Mouse (Mus musculus) olfactory bulb, adult 2 months (tissue): ENCODE measurements around the gene Tex14. TPM values are rescaled to one million over a fixed set of nuclear protein-coding genes. Genes with fewer than 3 reads are reported as not detected.

Experiments
- H3K27ac ChIP-seq: fragments of 200-500 bp; 2 replicates; pipeline ENCODE4 v1.5.1; 2012; ENCODE audit warnings: low read depth, low read length; ENCODE audit not compliant: insufficient read depth
- H3K4me1 ChIP-seq: fragments of 200-500 bp; 2 replicates; pipeline ENCODE4 v1.6.1; 2012; ENCODE audit warnings: low read length; ENCODE audit not compliant: control insufficient read depth, insufficient read depth
- H3K4me3 ChIP-seq: fragments of 200-500 bp; 2 replicates; pipeline ENCODE4 v1.5.1; 2012; ENCODE audit warnings: mild to moderate bottlenecking, low read depth, low read length, moderate library complexity; ENCODE audit not compliant: insufficient read depth
- CTCF ChIP-seq: fragments of 200-500 bp; IDR thresholded peaks from 2 replicates; pipeline ENCODE4 v1.5.1; 2012; ENCODE audit warnings: low read depth, mild to moderate bottlenecking, low read length, moderate library complexity; ENCODE audit not compliant: insufficient read depth
- POLR2A ChIP-seq: fragments of 200-500 bp; IDR thresholded peaks from 2 replicates; pipeline ENCODE4 v1.6.1; 2012; ENCODE audit warnings: mild to moderate bottlenecking, low read depth, low read length, moderate library complexity; ENCODE audit not compliant: insufficient read depth
- WGBS: fragments of 180-500 bp; shearing (Covaris S2); methylation state at CpG from one replicate; pipeline ENCODE4 v1.1.7; 2018; 5-methylcytosine and 5-hydroxymethylcytosine counted together
- polyA plus RNA-seq: library from polyadenylated mRNA; stranded (reverse); fragments of >200 nt; gene quantifications from 2 replicates; pipeline ENCODE4 v1.2.4, GENCODE M21; 2012; ENCODE audit warnings: low replicate concordance; ENCODE audit not compliant: missing spikeins, insufficient read depth, insufficient read length

Gene Tex14
- polyA plus RNA-seq, 1 experiment, result not detected

GRCm38 (mm10) chr11:87483796-87484326 lies 79.0 kb downstream of the Tex14 start:
- no peaks in the 10 kb centered on the region for H3K4me1 ChIP-seq
- 83% methylated on average over 3 of the region's 3 CpGs for WGBS
- H3K27ac ChIP-seq, result no peak overlapping the region
- H3K4me3 ChIP-seq, result no peak overlapping the region
- TF ChIP-seq POLR2A (no peak), CTCF (no peak)

- 94% methylated on average over 3 of the region's 3 CpGs for WGBS
- TF ChIP-seq CTCF, result no peak
- no peak for TF ChIP-seq POLR2A
Measured at GRCm38 (mm10) chr11:87488948-87489347, 84.1 kb downstream of the Tex14 start.

GRCm38 (mm10) chr11:87504690-87505214 lies 99.9 kb downstream of the Tex14 start:
- TF ChIP-seq POLR2A (no peak), CTCF (no peak)
- peaks cover 6% of the 10 kb centered on the region; the same call in 1 of the 2 replicates for H3K4me1 ChIP-seq
- WGBS, result 52% methylated on average over 5 of the region's 5 CpGs

More at GRCm38 (mm10) chr11:87488948-87489347, 84.1 kb downstream of the Tex14 start:
- Histone ChIP-seq H3K27ac (no peak overlapping the region), H3K4me3 (no peak overlapping the region), H3K4me1 (no peaks in the 10 kb centered on the region)

GRCm38 (mm10) chr11:87506502-87506901 lies 101.6 kb downstream of the Tex14 start:
- no peak overlapping the region for H3K4me3 ChIP-seq
- 68% methylated on average over 3 of the region's 3 CpGs for WGBS

More at GRCm38 (mm10) chr11:87504690-87505214, 99.9 kb downstream of the Tex14 start:
- Histone ChIP-seq H3K4me3 (no peak overlapping the region), H3K27ac (no peak overlapping the region)

GRCm38 (mm10) chr11:87507043-87507442 lies 102.2 kb downstream of the Tex14 start:
- no peak overlapping the region for H3K4me3 ChIP-seq
- no peak for TF ChIP-seq POLR2A
- no peak for TF ChIP-seq CTCF
- peaks cover 6% of the 10 kb centered on the region; the same call in 1 of the 2 replicates for H3K4me1 ChIP-seq
- no peak overlapping the region for H3K27ac ChIP-seq

More at GRCm38 (mm10) chr11:87506502-87506901, 101.6 kb downstream of the Tex14 start:
- TF ChIP-seq POLR2A, result no peak
- Histone ChIP-seq H3K27ac (no peak overlapping the region), H3K4me1 (peaks cover 6% of the 10 kb centered on the region; the same call in 1 of the 2 replicates)

- no peak overlapping the region for H3K27ac ChIP-seq
- WGBS, result 12% methylated on average over 2 of the region's 2 CpGs
- no peak overlapping the region for H3K4me3 ChIP-seq
- H3K4me1 ChIP-seq, result no peaks in the 10 kb centered on the region
- TF ChIP-seq CTCF (no peak), POLR2A (no peak)
Measured at GRCm38 (mm10) chr11:87519260-87519659, 114.4 kb downstream of the Tex14 start.

- WGBS, result 73% methylated on average over 5 of the region's 5 CpGs
- H3K4me1 ChIP-seq, result no peaks in the 10 kb centered on the region
- TF ChIP-seq CTCF (no peak), POLR2A (no peak)
- no peak overlapping the region for H3K4me3 ChIP-seq
- no peak overlapping the region for H3K27ac ChIP-seq
Measured at GRCm38 (mm10) chr11:87523466-87523865, 118.6 kb downstream of the Tex14 start.

- H3K4me3 ChIP-seq, result no peak overlapping the region
- H3K4me1 ChIP-seq, result no peaks in the 10 kb centered on the region
- TF ChIP-seq POLR2A, result no peak
- TF ChIP-seq CTCF, result no peak
- no peak overlapping the region for H3K27ac ChIP-seq
Measured at GRCm38 (mm10) chr11:87523967-87524366, 119.1 kb downstream of the Tex14 start.

GRCm38 (mm10) chr11:87524780-87525179 lies 119.9 kb downstream of the Tex14 start:
- no peak for TF ChIP-seq CTCF
- no peak for TF ChIP-seq POLR2A
- no peaks in the 10 kb centered on the region for H3K4me1 ChIP-seq
- H3K4me3 ChIP-seq, result no peak overlapping the region
- no peak overlapping the region for H3K27ac ChIP-seq

- H3K4me1 ChIP-seq, result no peaks in the 10 kb centered on the region
- TF ChIP-seq POLR2A (no peak), CTCF (no peak)
- no peak overlapping the region for H3K4me3 ChIP-seq
- H3K27ac ChIP-seq, result no peak overlapping the region
- 86% methylated on average over 3 of the region's 3 CpGs for WGBS
Measured at GRCm38 (mm10) chr11:87527364-87527763, 122.5 kb downstream of the Tex14 start.
